Mouse (Mus musculus): ENCODE results near the gene Fgfr2.

GRCm38 (mm10) chr7:133029496-133030047 lies 93.6 kb downstream of the Fgfr2 start:
- TF ChIP-seq CTCF (IDR thresholded peaks at IDR 0.05; ENCODE audit: control insufficient read depth, insufficient read depth, insufficient replicate concordance, low read depth, low read length): no peak
- TF ChIP-seq POLR2A (IDR thresholded peaks at IDR 0.05; ENCODE audit: control insufficient read depth, low read depth, low read length): no peak
